Mouse (Mus musculus): ENCODE measurements around the gene Gm49345. TPM values are rescaled to one million over a fixed set of nuclear protein-coding genes. Genes with fewer than 3 reads are reported as not detected.

The Gm49345 gene
- polyA plus RNA-seq, 1 experiment from 2014 or later, result 1.2 TPM

GRCm38 (mm10) chr13:67572591-67573189, 64.9 kb downstream of the Gm49345 start:
- WGBS, result 79% methylated on average over 5 of the region's 5 CpGs
- H3K4me3 ChIP-seq (ENCODE audit: low read depth, low read length), result no peak overlapping the region
- no peak overlapping the region for H3K9ac ChIP-seq (replicated peaks; ENCODE audit: low read depth, low read length)
- no peak overlapping the region for H3K4me2 ChIP-seq (ENCODE audit: low read depth, low read length)
- H3K36me3 ChIP-seq (ENCODE audit: control insufficient read depth, insufficient read depth, low read length), result no peaks in the 10 kb centered on the region
- no peak overlapping the region for H3K27ac ChIP-seq (ENCODE audit: low read depth, low read length)
- H3K4me1 ChIP-seq (ENCODE audit: control insufficient read depth, insufficient read depth, low read length), result no peaks in the 10 kb centered on the region
- H3K9me3 ChIP-seq (ENCODE audit: control insufficient read depth, low read length), result no peaks in the 10 kb centered on the region
- no peaks in the 10 kb centered on the region for H3K27me3 ChIP-seq (ENCODE audit: control insufficient read depth, insufficient read depth, low read length)
- no peak for ATAC-seq (ENCODE audit: low read depth)

- Histone ChIP-seq H3K4me3 (ENCODE audit: low read depth, low read length) (peak within 1 kb of the TSS; percentile 63), H3K9me3 (ENCODE audit: control insufficient read depth, low read length) (no peaks in the 10 kb centered on the region), H3K36me3 (ENCODE audit: control insufficient read depth, insufficient read depth, low read length) (no peaks in the 10 kb centered on the region), H3K4me2 (ENCODE audit: low read depth, low read length) (peak within 1 kb of the TSS; percentile 81), H3K27me3 (ENCODE audit: control insufficient read depth, insufficient read depth, low read length) (no peaks in the 10 kb centered on the region), H3K27ac (ENCODE audit: low read depth, low read length) (peak within 1 kb of the TSS; percentile 69), H3K4me1 (ENCODE audit: control insufficient read depth, insufficient read depth, low read length) (peaks cover 13% of the 10 kb centered on the region), H3K9ac (replicated peaks; ENCODE audit: low read depth, low read length) (peak within 1 kb of the TSS; percentile 69)
- no peak for ATAC-seq (ENCODE audit: low read depth)
- 86% methylated on average over 4 of the region's 4 CpGs for WGBS
Observed at GRCm38 (mm10) chr13:67553730-67554129, 83.8 kb downstream of the Gm49345 start, which contains the start of gene Zfp748. Gene Zfp748, minus strand, starts transcription at chr13:67553830.

- WGBS, result 1% methylated on average over 44 of the region's 44 CpGs
- H3K27ac ChIP-seq (ENCODE audit: low read depth, low read length), result peak overlapping the region; percentile 69
- no peaks in the 10 kb centered on the region for H3K36me3 ChIP-seq (ENCODE audit: control insufficient read depth, insufficient read depth, low read length)
- peak overlapping the region; percentile 69 for H3K9ac ChIP-seq (replicated peaks; ENCODE audit: low read depth, low read length)
- H3K27me3 ChIP-seq (ENCODE audit: control insufficient read depth, insufficient read depth, low read length), result no peaks in the 10 kb centered on the region
- H3K4me2 ChIP-seq (ENCODE audit: low read depth, low read length), result peak overlapping the region; percentile 81
- peaks cover 13% of the 10 kb centered on the region for H3K4me1 ChIP-seq (ENCODE audit: control insufficient read depth, insufficient read depth, low read length)
- ATAC-seq (ENCODE audit: low read depth), result peak; percentile 99
- no peaks in the 10 kb centered on the region for H3K9me3 ChIP-seq (ENCODE audit: control insufficient read depth, low read length)
- peak overlapping the region; percentile 63 for H3K4me3 ChIP-seq (ENCODE audit: low read depth, low read length)
Observed at GRCm38 (mm10) chr13:67552505-67553346, 84.8 kb downstream of the Gm49345 start.

- Histone ChIP-seq H3K9me3 (ENCODE audit: control insufficient read depth, low read length) (no peaks in the 10 kb centered on the region), H3K36me3 (ENCODE audit: control insufficient read depth, insufficient read depth, low read length) (peaks cover 27% of the 10 kb centered on the region), H3K4me2 (ENCODE audit: low read depth, low read length) (no peak overlapping the region), H3K27me3 (ENCODE audit: control insufficient read depth, insufficient read depth, low read length) (no peaks in the 10 kb centered on the region), H3K4me1 (ENCODE audit: control insufficient read depth, insufficient read depth, low read length) (no peaks in the 10 kb centered on the region), H3K4me3 (ENCODE audit: low read depth, low read length) (no peak overlapping the region), H3K27ac (ENCODE audit: low read depth, low read length) (no peak overlapping the region), H3K9ac (replicated peaks; ENCODE audit: low read depth, low read length) (no peak overlapping the region)
- 68% methylated on average over 1 of the region's 1 CpGs for WGBS
- ATAC-seq (ENCODE audit: low read depth), result no peak
Observed at GRCm38 (mm10) chr13:67545941-67546340, 91.6 kb downstream of the Gm49345 start.

Other genes starting within 250 kb of the Gm49345 start
- gene Zfp429, start 237.9 kb downstream of the Gm49345 start, polyA plus RNA-seq (2014; fragmentation: Nextera tagmentation; extraction: Ambion mirVana), result 3.4 and 3.5 TPM in 2 replicates
- gene Zfp459, start 216.4 kb downstream of the Gm49345 start, polyA plus RNA-seq (2014; fragmentation: Nextera tagmentation; extraction: Ambion mirVana), result 0.46 and 1.2 TPM in 2 replicates
- 5.3 and 7.6 TPM in 2 replicates for gene Zfp874a, start 186.1 kb downstream of the Gm49345 start, polyA plus RNA-seq (2014; fragmentation: Nextera tagmentation; extraction: Ambion mirVana)
- gene Zfp874b, start 153.5 kb downstream of the Gm49345 start, polyA plus RNA-seq (2014; fragmentation: Nextera tagmentation; extraction: Ambion mirVana), result 2.7 and 3.5 TPM in 2 replicates
- gene Zfp58, start 137.2 kb downstream of the Gm49345 start, polyA plus RNA-seq (2014; fragmentation: Nextera tagmentation; extraction: Ambion mirVana), result 11.0 and 12.6 TPM in 2 replicates
- gene Gm26965, start 111.6 kb downstream of the Gm49345 start, polyA plus RNA-seq (2014; fragmentation: Nextera tagmentation; extraction: Ambion mirVana), result not detected in 2 replicates
- gene Zfp87, start 111.6 kb downstream of the Gm49345 start, polyA plus RNA-seq (2014; fragmentation: Nextera tagmentation; extraction: Ambion mirVana), result 40.4 and 42.6 TPM in 2 replicates
- gene Zfp748, start 83.9 kb downstream of the Gm49345 start, polyA plus RNA-seq (2014; fragmentation: Nextera tagmentation; extraction: Ambion mirVana), result 17.8 and 18.4 TPM in 2 replicates
- gene Zfp729b, start 28.1 kb downstream of the Gm49345 start, polyA plus RNA-seq (2014; fragmentation: Nextera tagmentation; extraction: Ambion mirVana), result 6.1 and 7.2 TPM in 2 replicates
- gene Zfp729a, start within 50 bp of the Gm49345 start, polyA plus RNA-seq (2014; fragmentation: Nextera tagmentation; extraction: Ambion mirVana), result 4.1 and 5.1 TPM in 2 replicates
- gene Zfp738, start 49.3 kb upstream of the Gm49345 start, polyA plus RNA-seq (2014; fragmentation: Nextera tagmentation; extraction: Ambion mirVana), result 15.2 and 17.3 TPM in 2 replicates
- 6.1 TPM in 2 replicates for gene Zfp65, start 91.4 kb upstream of the Gm49345 start, polyA plus RNA-seq (2014; fragmentation: Nextera tagmentation; extraction: Ambion mirVana)
- gene Zfp85, start 117.5 kb upstream of the Gm49345 start, polyA plus RNA-seq (2014; fragmentation: Nextera tagmentation; extraction: Ambion mirVana), result 7.9 and 9.3 TPM in 2 replicates
- 3.2 and 3.3 TPM in 2 replicates for gene Zfp493, start 141.9 kb upstream of the Gm49345 start, polyA plus RNA-seq (2014; fragmentation: Nextera tagmentation; extraction: Ambion mirVana)
- gene Zfp273, start 176.0 kb upstream of the Gm49345 start, polyA plus RNA-seq (2014; fragmentation: Nextera tagmentation; extraction: Ambion mirVana), result 13.1 and 14.2 TPM in 2 replicates
- gene Gm10037, start 193.3 kb upstream of the Gm49345 start, polyA plus RNA-seq (2014; fragmentation: Nextera tagmentation; extraction: Ambion mirVana), result 6.9 and 8.3 TPM in 2 replicates
- 0.49 TPM in 1 of 2 replicates, not detected in the other for gene BC048507, start 225.6 kb upstream of the Gm49345 start, polyA plus RNA-seq (2014; fragmentation: Nextera tagmentation; extraction: Ambion mirVana)

Data from neural tube, embryonic 14.5 days (tissue).